Mouse (Mus musculus) thymus, adult 2 months (tissue): ENCODE measurements around the gene Bax. TPM values are rescaled to one million over a fixed set of nuclear protein-coding genes. Genes with fewer than 3 reads are reported as not detected.
A peak's percentile ranks its signal among the peaks of the same experiment; 100 is the strongest.

ENCODE experiments used
- DNase-seq: peaks from one replicate; pipeline ENCODE4 v3.0.0; 2021
- H3K27ac ChIP-seq: fragments of 200-500 bp; 2 replicates; pipeline ENCODE4 v1.5.1; 2012; ENCODE audit warnings: low read length, control low read depth; ENCODE audit not compliant: control insufficient read depth, insufficient read depth
- H3K27me3 ChIP-seq: fragments of 200-500 bp; 2 replicates; pipeline ENCODE4 v1.6.1; 2012; ENCODE audit warnings: mild to moderate bottlenecking, low read length, moderate library complexity, mixed read lengths; ENCODE audit not compliant: control insufficient read depth, insufficient read depth
- H3K36me3 ChIP-seq: fragments of 200-500 bp; 2 replicates; pipeline ENCODE4 v1.6.1; 2012; ENCODE audit warnings: mild to moderate bottlenecking, low read length, moderate library complexity; ENCODE audit not compliant: control insufficient read depth, insufficient read depth
- H3K4me1 ChIP-seq: fragments of 200-500 bp; replicated peaks from 2 replicates; pipeline ENCODE4 v1.6.1; 2012; ENCODE audit warnings: low read length; ENCODE audit not compliant: control insufficient read depth, insufficient read depth
- H3K4me3 ChIP-seq: fragments of 200-500 bp; 2 replicates; pipeline ENCODE4 v1.5.1; 2012; ENCODE audit warnings: mild to moderate bottlenecking, low read length, control low read depth, moderate library complexity; ENCODE audit not compliant: control insufficient read depth, insufficient read depth
- CTCF ChIP-seq: fragments of 200-500 bp; IDR thresholded peaks from 2 replicates; pipeline ENCODE4 v1.5.1; 2012; ENCODE audit warnings: mild to moderate bottlenecking, control low read depth, low read length, moderate library complexity, borderline replicate concordance; ENCODE audit not compliant: control insufficient read depth, poor library complexity, insufficient read depth; ENCODE audit errors: extremely low read depth
- POLR2A ChIP-seq: fragments of 200-500 bp; IDR thresholded peaks from 2 replicates; pipeline ENCODE4 v1.6.1; 2012; ENCODE audit warnings: mild to moderate bottlenecking, low read length, control low read depth, moderate library complexity; ENCODE audit not compliant: control insufficient read depth, poor library complexity, insufficient read depth; ENCODE audit errors: extremely low read depth
- WGBS: fragments of 180-500 bp; shearing (Covaris S2); methylation state at CpG from one replicate; pipeline ENCODE4 v1.1.7; 2018; 5-methylcytosine and 5-hydroxymethylcytosine counted together
- polyA plus RNA-seq: library from polyadenylated mRNA; depleted of rRNA; stranded (reverse); fragments of >200 nt; gene quantifications from 2 replicates; pipeline ENCODE4 v1.2.3, GENCODE M21; 2012; rRNA removed

The Bax gene
- polyA plus RNA-seq: 165 and 184 TPM in 2 replicates

GRCm38 (mm10) chr7:45466283-45467089 is at the start of gene Bax:
Bax (minus strand) TSS chr7:45466898.
- Histone ChIP-seq H3K27me3 (no peaks in the 10 kb centered on the region), H3K27ac (no peak within 1 kb of the TSS), H3K4me3 (peak within 1 kb of the TSS; percentile 62), H3K36me3 (no peaks in the 10 kb centered on the region), H3K4me1 (peaks cover 12% of the 10 kb centered on the region)
- TF ChIP-seq POLR2A (no peak), CTCF (peak; percentile 52; the same call in 1 of the 2 replicates)
- peak; percentile 88 for DNase-seq
- WGBS: under 1% methylated on average over 58 of the region's 58 CpGs

- WGBS: 66% methylated on average over 16 of the region's 16 CpGs
- no peaks in the 10 kb centered on the region for H3K27me3 ChIP-seq
- TF ChIP-seq CTCF (no peak), POLR2A (no peak)
- no peak for DNase-seq
- peaks cover 5% of the 10 kb centered on the region for H3K4me1 ChIP-seq
- H3K4me3 ChIP-seq: no peak overlapping the region
- no peaks in the 10 kb centered on the region for H3K36me3 ChIP-seq
- H3K27ac ChIP-seq: no peak overlapping the region
Measured at GRCm38 (mm10) chr7:45515436-45515835, 48.7 kb upstream of the Bax start.

GRCm38 (mm10) chr7:45514411-45514810 is 47.7 kb upstream of the Bax start:
- TF ChIP-seq POLR2A (no peak), CTCF (no peak)
- 92% methylated on average over 7 of the region's 7 CpGs for WGBS
- H3K4me3 ChIP-seq: no peak overlapping the region
- H3K27me3 ChIP-seq: no peaks in the 10 kb centered on the region
- no peak for DNase-seq
- H3K36me3 ChIP-seq: no peaks in the 10 kb centered on the region
- H3K4me1 ChIP-seq: peaks cover 4% of the 10 kb centered on the region
- H3K27ac ChIP-seq: no peak overlapping the region

GRCm38 (mm10) chr7:45509912-45510787 is 43.5 kb upstream of the Bax start, which contains the start of gene Nucb1:
Nucb1 (minus strand) TSS chr7:45510406.
- no peaks in the 10 kb centered on the region for H3K27me3 ChIP-seq
- TF ChIP-seq CTCF (0 out of 2 replicates have a peak, but pooled peaks have one; percentile 39), POLR2A (no peak; the same call in 1 of the 2 replicates)
- H3K4me1 ChIP-seq: peaks cover 6% of the 10 kb centered on the region
- H3K4me3 ChIP-seq: peak within 1 kb of the TSS; percentile 91
- no peaks in the 10 kb centered on the region for H3K36me3 ChIP-seq
- DNase-seq: peak; percentile 94
- peak within 1 kb of the TSS; percentile 77; the same call in 1 of the 2 replicates for H3K27ac ChIP-seq
- 0% methylated on average over 44 of the region's 44 CpGs for WGBS

GRCm38 (mm10) chr7:45509181-45509882 is 42.6 kb upstream of the Bax start:
- TF ChIP-seq CTCF (no peak), POLR2A (0 out of 2 replicates have a peak, but pooled peaks have one; percentile 7)
- H3K36me3 ChIP-seq: no peaks in the 10 kb centered on the region
- 15% methylated on average over 19 of the region's 19 CpGs for WGBS
- no peak overlapping the region for H3K27ac ChIP-seq
- DNase-seq: no peak
- peaks cover 6% of the 10 kb centered on the region for H3K4me1 ChIP-seq
- no peaks in the 10 kb centered on the region for H3K27me3 ChIP-seq
- H3K4me3 ChIP-seq: peak overlapping the region; percentile 91

GRCm38 (mm10) chr7:45508561-45508960 is 41.9 kb upstream of the Bax start:
- Histone ChIP-seq H3K27ac (no peak overlapping the region), H3K4me1 (peaks cover 6% of the 10 kb centered on the region), H3K27me3 (no peaks in the 10 kb centered on the region), H3K4me3 (no peak overlapping the region), H3K36me3 (no peaks in the 10 kb centered on the region)
- no peak for DNase-seq
- 92% methylated on average over 6 of the region's 6 CpGs for WGBS
- no peak for TF ChIP-seq POLR2A
- no peak for TF ChIP-seq CTCF
